Mouse (Mus musculus) lung, postnatal 14 days (tissue): ENCODE results near the gene Rb1.

Experiments
- DNase-seq: peaks from one replicate; pipeline ENCODE4 v3.0.0; 2021

The Rb1 gene

GRCm38 (mm10) chr14:73199058-73199457 is 126.6 kb downstream of the Rb1 start:
- no peak for DNase-seq

GRCm38 (mm10) chr14:73186875-73187274 is 138.7 kb downstream of the Rb1 start:
- no peak for DNase-seq

GRCm38 (mm10) chr14:73181144-73181543 is 144.5 kb downstream of the Rb1 start:
- DNase-seq: no peak

GRCm38 (mm10) chr14:73180671-73181070 is 145.0 kb downstream of the Rb1 start:
- DNase-seq: no peak

GRCm38 (mm10) chr14:73179221-73179681 is 146.4 kb downstream of the Rb1 start:
- DNase-seq: no peak

GRCm38 (mm10) chr14:73177961-73178360 is 147.7 kb downstream of the Rb1 start:
- no peak for DNase-seq

GRCm38 (mm10) chr14:73176266-73176665 is 149.4 kb downstream of the Rb1 start:
- no peak for DNase-seq

GRCm38 (mm10) chr14:73175814-73176213 is 149.8 kb downstream of the Rb1 start:
- no peak for DNase-seq

GRCm38 (mm10) chr14:73175031-73175430 is 150.6 kb downstream of the Rb1 start:
- DNase-seq: no peak

GRCm38 (mm10) chr14:73174091-73174995 is 151.3 kb downstream of the Rb1 start:
- DNase-seq: no peak

GRCm38 (mm10) chr14:73173662-73174061 is 152.0 kb downstream of the Rb1 start:
- DNase-seq: no peak

GRCm38 (mm10) chr14:73172196-73173011 is 153.2 kb downstream of the Rb1 start:
- no peak for DNase-seq

- DNase-seq: no peak
These were observed 155.4 kb downstream of the Rb1 start for GRCm38 (mm10) chr14:73169926-73170844.

- no peak for DNase-seq
These were observed 157.0 kb downstream of the Rb1 start for GRCm38 (mm10) chr14:73168605-73169004.

GRCm38 (mm10) chr14:73165136-73165535 is 160.5 kb downstream of the Rb1 start:
- DNase-seq: no peak

GRCm38 (mm10) chr14:73163363-73163998 is 162.1 kb downstream of the Rb1 start:
- no peak for DNase-seq

GRCm38 (mm10) chr14:73162192-73162800 is 163.3 kb downstream of the Rb1 start:
- DNase-seq: no peak

- DNase-seq: no peak
These were observed 164.3 kb downstream of the Rb1 start for GRCm38 (mm10) chr14:73161303-73161702.

GRCm38 (mm10) chr14:73148125-73148524 is 177.5 kb downstream of the Rb1 start:
- DNase-seq: no peak

- DNase-seq: no peak
These were observed 178.9 kb downstream of the Rb1 start for GRCm38 (mm10) chr14:73146721-73147120.

GRCm38 (mm10) chr14:73145531-73145930 is 180.1 kb downstream of the Rb1 start:
- DNase-seq: no peak
